Mouse (Mus musculus) heart, postnatal 36 days (tissue): Measurements from ENCODE around the gene Vps53. TPM values are rescaled to one million over a fixed set of nuclear protein-coding genes. Genes with fewer than 3 reads are reported as not detected.

Source experiments
- DNase-seq, 2 experiments: peaks; one replicate each; pipeline ENCODE4 v3.0.0; 2021 to 2022
- intact Hi-C: fragments of 180-260 bp; cut with DNase I; formaldehyde crosslinking; loops from one replicate; pipeline ENCODE4 v1.15.1; 2025
- total RNA-seq, 2 experiments: library from RNA; stranded (reverse); gene quantifications; 2 replicates each; pipeline ENCODE4 v1.2.3; 2021

The Vps53 gene
- total RNA-seq, 2 experiments from 2014 or later: 30.0 to 30.1 TPM

- intact Hi-C loops: loop anchor here (5.0 kb wide), 1 partner anchor 39 kb away; the partner anchor contains the start of gene Rflnb
- DNase-seq: no peak
These were observed 112.8 kb downstream of the Vps53 start for GRCm38 (mm10) chr11:76066563-76067156.

- intact Hi-C loops: loop anchor here (5.0 kb wide), 1 partner anchor 38 kb away; the partner anchor contains the start of gene Rflnb
- peak; percentile 34 to 51 for DNase-seq
These were observed 113.8 kb downstream of the Vps53 start for GRCm38 (mm10) chr11:76065521-76066095.

DNA sequence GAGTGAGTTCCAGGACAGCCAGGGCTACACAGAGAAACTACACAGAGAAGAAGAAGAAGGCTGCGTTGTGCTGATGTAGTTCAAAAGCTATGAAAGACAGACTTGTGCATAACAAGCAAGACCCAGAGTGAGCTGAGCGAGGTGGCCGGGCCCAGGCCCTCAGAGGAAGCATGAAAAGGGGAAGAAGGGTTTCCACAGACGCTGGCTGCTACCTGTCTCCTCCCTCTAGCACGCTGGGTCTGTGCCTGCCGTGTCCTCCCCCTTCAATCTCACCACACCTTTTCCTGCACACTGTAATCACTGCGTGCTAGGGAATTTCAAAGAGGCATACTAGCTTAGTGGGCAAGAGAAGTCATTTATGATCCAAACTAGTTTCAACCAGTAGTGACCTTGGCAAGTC lies 115.0 kb downstream of the Vps53 start:
- intact Hi-C loops: no loop called here
- DNase-seq: no peak

DNA sequence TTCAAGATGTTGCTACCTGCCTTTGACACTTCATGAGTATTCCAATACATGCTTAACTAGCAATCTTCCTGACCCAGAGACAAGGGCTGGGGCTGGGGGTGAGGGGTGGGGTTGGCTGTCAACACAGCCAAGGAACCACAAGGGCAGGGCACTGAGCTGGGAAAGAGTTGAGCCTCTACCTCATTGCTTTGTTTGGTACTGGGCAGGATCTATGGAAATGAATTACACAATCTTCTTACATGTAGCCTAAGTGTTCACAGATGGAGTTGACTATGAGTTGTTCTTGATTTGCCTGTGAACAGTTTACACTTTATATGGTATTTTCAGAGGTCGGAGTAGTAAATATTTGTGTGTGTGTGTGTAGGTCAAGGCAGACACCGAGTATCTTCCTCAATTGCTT lies 118.5 kb downstream of the Vps53 start:
- no peak for DNase-seq
- intact Hi-C loops: no loop called here

GRCm38 (mm10) chr11:76059971-76060370 lies 119.5 kb downstream of the Vps53 start:
- intact Hi-C loops: no loop called here

GRCm38 (mm10) chr11:76056487-76056886 lies 123.0 kb downstream of the Vps53 start:
- no peak for DNase-seq
- intact Hi-C loops: no loop called here

More at GRCm38 (mm10) chr11:76059971-76060370, 119.5 kb downstream of the Vps53 start:
- DNase-seq: no peak

- intact Hi-C loops: no loop called here
- DNase-seq: no peak
These were observed 127.0 kb downstream of the Vps53 start for GRCm38 (mm10) chr11:76052496-76052895.

- intact Hi-C loops: no loop called here
- no peak for DNase-seq
These were observed 128.4 kb downstream of the Vps53 start for GRCm38 (mm10) chr11:76050967-76051512.

DNA sequence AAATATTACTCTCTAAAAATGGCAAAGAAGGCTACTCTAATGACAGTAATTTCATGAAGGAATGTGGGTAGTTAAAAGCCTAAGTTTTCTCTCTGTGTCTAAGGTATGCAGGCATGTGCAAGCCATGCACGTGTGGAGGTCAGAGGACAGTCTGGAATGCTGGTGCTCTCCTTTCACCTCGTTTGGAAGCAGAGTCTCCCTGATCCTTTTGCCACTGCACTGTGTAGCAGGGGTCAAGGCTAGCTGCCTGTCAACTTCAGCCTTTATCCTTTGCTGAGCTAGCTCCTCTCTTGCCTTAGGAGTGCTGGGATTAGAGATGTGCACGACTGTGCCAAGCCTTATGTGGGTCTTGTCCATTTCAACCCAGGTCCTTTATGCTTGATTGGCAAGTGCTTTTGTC lies 128.9 kb downstream of the Vps53 start:
- no peak for DNase-seq
- intact Hi-C loops: no loop called here

DNA sequence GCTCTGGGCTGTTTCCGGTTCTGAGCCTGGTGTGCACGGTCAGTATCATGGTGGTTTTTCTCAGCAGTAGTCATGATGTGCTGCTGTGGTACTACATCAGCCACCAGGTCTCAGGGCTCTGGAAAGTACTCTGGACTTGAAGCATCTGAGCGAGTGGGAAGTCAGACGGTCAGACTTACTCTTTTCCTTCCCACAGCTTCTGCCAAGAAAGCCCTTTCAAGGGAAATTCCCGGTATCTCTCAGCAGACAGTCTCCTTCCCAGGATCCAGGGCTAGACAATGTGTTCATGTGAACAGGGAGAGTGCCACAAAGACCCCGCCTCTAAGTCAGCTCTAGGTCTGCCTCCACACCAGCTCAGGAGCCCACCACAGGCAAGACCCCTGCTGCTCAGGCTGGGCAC lies 134.1 kb downstream of the Vps53 start:
- intact Hi-C loops: no loop called here
- no peak for DNase-seq

- intact Hi-C loops: loop anchor here (5.0 kb wide), 1 partner anchor 88 kb away; no protein-coding TSS in a partner anchor
- DNase-seq: no peak
These were observed 135.0 kb downstream of the Vps53 start for GRCm38 (mm10) chr11:76044468-76044867.

DNA sequence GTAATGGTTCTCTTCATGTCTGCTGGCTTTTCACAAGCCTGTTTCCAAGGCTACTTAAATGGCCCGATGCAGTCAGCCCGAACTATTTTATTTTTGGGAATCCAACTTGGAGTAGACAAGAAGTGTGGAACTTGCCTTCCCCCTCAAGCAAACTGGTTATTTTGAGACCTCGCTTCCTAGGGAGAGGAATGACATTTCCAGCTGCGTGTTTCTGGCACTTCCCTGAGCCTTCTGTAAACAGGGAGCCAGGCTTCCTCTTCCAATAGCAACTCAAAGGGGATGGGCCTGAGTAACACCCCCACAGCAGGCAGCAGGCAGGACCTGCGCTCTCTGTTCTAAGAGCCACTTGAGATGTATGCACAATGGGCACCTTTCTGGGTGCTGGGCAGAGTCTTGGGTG lies 136.6 kb downstream of the Vps53 start:
- peak; percentile 51 to 62 for DNase-seq
- intact Hi-C loops: loop anchor here (1.0 to 5.0 kb wide), 3 partner anchors 38 to 89 kb away; no protein-coding TSS in a partner anchor

- peak; percentile 37 to 56 for DNase-seq
- intact Hi-C loops: loop anchor here (1.0 to 5.0 kb wide), 3 partner anchors 39 to 90 kb away; no protein-coding TSS in a partner anchor
These were observed 137.3 kb downstream of the Vps53 start for GRCm38 (mm10) chr11:76042041-76042638.

GRCm38 (mm10) chr11:76040761-76041376 lies 138.6 kb downstream of the Vps53 start:
- intact Hi-C loops: loop anchor here (5.0 kb wide), 1 partner anchor 91 kb away; no protein-coding TSS in a partner anchor
- DNase-seq: no peak

DNA sequence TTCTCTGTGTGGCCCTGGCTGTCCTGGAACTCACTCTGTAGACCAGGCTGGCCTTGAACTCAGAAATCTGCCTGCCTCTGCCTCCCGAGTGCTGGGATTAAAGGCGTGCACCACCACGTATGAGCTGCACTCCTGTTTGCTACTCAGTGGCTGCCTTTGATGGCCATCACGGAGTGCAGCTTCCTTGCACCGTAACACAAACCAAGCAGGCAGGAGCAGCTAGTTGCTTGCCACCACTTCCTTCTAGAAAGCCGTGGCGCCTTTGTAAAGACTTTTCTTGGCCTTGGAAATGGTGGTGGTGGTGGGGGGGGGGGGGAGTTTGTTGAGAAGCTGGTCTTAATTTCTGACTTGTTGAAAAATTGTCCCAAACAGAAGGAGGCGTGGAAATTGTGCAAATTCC lies 139.3 kb downstream of the Vps53 start:
- intact Hi-C loops: loop anchor here (5.0 kb wide), 1 partner anchor 92 kb away; no protein-coding TSS in a partner anchor
- no peak for DNase-seq

GRCm38 (mm10) chr11:76039271-76040053 lies 140.0 kb downstream of the Vps53 start:
- intact Hi-C loops: loop anchor here (5.0 kb wide), 1 partner anchor 93 kb away; no protein-coding TSS in a partner anchor
- no peak for DNase-seq

DNA sequence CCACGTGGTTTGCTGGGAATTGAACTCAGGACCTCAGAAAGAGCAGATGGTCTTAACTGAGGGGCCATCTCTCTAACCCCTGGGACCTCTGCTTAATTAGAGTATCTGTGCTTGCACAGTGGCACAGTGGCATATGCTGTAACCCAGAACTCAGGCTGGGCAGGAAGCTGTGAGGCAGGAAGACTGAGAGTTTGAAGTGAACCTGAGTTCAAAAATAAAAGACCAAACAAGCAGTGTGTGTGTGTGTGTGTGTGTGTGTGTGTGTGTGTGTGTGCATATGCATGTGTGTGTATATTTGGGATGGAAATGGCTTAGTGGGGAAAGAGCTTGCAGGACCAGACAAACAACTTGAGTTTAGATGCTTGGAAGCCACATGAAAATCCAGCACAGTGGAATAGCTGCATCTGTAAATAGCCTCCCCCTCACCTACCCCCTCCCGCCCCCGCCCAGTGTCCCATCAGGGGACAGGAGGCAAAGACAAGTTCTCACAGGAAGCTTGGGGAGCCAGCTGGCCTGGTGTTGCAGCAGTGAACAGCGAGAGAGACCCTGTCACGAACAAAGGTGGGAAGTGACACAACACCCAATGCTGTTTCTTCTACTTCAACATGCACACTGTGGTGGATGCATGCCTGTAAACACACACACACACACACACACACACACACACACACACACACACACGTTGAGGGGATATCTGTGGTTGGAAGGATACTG lies 141.7 kb downstream of the Vps53 start:
- DNase-seq: no peak
- intact Hi-C loops: no loop called here

GRCm38 (mm10) chr11:76035182-76035581 lies 144.3 kb downstream of the Vps53 start:
- DNase-seq: no peak

GRCm38 (mm10) chr11:76033836-76034235 lies 145.6 kb downstream of the Vps53 start:
- intact Hi-C loops: no loop called here
- DNase-seq: no peak

More at GRCm38 (mm10) chr11:76035182-76035581, 144.3 kb downstream of the Vps53 start:
- intact Hi-C loops: no loop called here
